Mouse (Mus musculus) Patski (cell line): Measurements from ENCODE around the gene Sfmbt1. TPM values are rescaled to one million over a fixed set of nuclear protein-coding genes. Genes with fewer than 3 reads are reported as not detected.

Experiments
- ATAC-seq: fragments of 100-300 bp; one replicate; pipeline ENCODE4 v1.8.0; 2021
- CTCF ChIA-PET: fragments of 350-600 bp; sonication (Branson Sonifier 250); formaldehyde crosslinking; loops from one replicate; lab custom pipeline; 2022; ENCODE audit warnings: inconsistent platforms; lab: Charles Lee
- POLR2A ChIA-PET: fragments of 350-600 bp; sonication (Branson Sonifier 250); formaldehyde crosslinking; loops from one replicate; lab custom pipeline; 2022; ENCODE audit warnings: antibody characterized with exemption, inconsistent platforms; lab: Charles Lee
- DNase-seq: peaks from one replicate; pipeline ENCODE4 v3.0.0-alpha.2; 2011; ENCODE audit warnings: low read depth, low spot score
- H3K27me3 ChIP-seq: fragments of 371-371 bp; one replicate; pipeline ENCODE4 v1.5.1; 2021
- CTCF ChIP-seq: fragments of 100-300 bp; IDR thresholded peaks from one replicate; pipeline ENCODE4 v1.5.1; 2021
- in situ Hi-C: fragments of 300-500 bp; cut with MboI; formaldehyde crosslinking; loops from 3 replicates; pipeline ENCODE4 v1.11.1; 2018; ENCODE audit warnings: low pct_unique_long_range_greater_than_20kb, mixed read lengths
- polyA plus RNA-seq: library from polyadenylated mRNA; unstranded; gene quantifications from one replicate; pipeline ENCODE4 v1.2.3, GENCODE M21; 2021

The Sfmbt1 gene
- polyA plus RNA-seq, 1 experiment from 2014 or later, result 14.8 TPM

- ATAC-seq (no peak), DNase-seq (no peak)
- ChIA-PET POLR2A (interaction anchor here (1.2 to 1.4 kb wide), 2 partner anchors 18 to 20 kb away, joined by 3 read pairs; no protein-coding TSS in a partner anchor), CTCF (interaction anchor here (1.0 to 1.1 kb wide), 2 partner anchors 10 to 13 kb away, joined by 3 to 4 read pairs; no protein-coding TSS in a partner anchor)
- in situ Hi-C loops, result loop anchor here (10.0 kb wide), 1 partner anchor 252 kb away; the partner anchor contains the start of gene Itih1
- H3K27me3 ChIP-seq, result no peaks in the 10 kb centered on the region
- no peak for TF ChIP-seq CTCF
Measured at GRCm38 (mm10) chr14:30692439-30692838, 22.2 kb upstream of the Sfmbt1 start.

DNA sequence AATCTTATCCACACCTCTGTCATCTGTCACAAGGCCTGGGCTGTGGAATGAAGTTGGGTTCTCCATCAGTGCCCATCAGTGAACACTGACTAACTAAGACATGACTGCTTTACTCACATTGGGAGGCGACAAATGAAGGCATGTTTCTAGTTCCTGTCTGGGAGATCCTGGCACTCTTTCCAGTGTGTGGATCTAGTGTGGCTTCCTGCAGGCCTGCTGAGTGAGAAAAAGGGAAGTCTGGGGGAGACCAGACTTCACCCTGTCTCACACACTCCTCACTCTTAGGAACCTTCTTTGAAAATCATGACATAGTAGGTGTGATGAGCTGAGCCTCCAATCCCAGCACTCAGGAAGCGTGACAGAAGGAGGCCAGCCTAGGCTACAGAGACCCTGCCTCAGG is 19.9 kb upstream of the Sfmbt1 start:
- ATAC-seq (peak; percentile 74), DNase-seq (no peak)
- TF ChIP-seq CTCF, result no peak
- ChIA-PET CTCF (interaction anchor here (1.3 to 1.5 kb wide), 2 partner anchors 8 kb away, joined by 5 read pairs; no protein-coding TSS in a partner anchor), POLR2A (no interaction called here)
- no peaks in the 10 kb centered on the region for H3K27me3 ChIP-seq
- in situ Hi-C loops, result loop anchor here (10.0 kb wide), 1 partner anchor 250 kb away; the partner anchor contains the start of gene Itih1

DNA sequence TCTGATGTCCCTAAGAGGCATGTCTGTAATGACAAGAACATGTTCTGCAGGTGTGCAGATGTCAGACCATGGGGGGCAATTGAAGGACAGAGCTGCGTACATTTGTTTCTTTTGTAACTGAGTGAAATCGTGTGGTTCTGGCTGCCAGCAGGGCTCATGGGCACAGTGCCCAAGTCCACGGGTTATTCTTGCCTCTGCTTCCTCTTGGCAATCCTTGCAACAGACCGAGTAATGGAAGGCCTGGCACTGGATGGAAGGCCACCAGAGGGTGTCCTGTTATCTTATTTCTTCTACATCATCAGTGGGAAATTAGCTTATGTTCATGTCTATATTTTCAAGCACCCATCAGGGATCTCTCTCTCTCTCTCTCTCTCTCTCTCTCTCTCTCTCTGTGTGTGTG is 19.0 kb upstream of the Sfmbt1 start:
- no peak for ATAC-seq
- TF ChIP-seq CTCF, result no peak
- CTCF ChIA-PET, result interaction anchor here (1.0 to 1.5 kb wide), 2 partner anchors 9 to 10 kb away, joined by 5 to 6 read pairs; no protein-coding TSS in a partner anchor

DNA sequence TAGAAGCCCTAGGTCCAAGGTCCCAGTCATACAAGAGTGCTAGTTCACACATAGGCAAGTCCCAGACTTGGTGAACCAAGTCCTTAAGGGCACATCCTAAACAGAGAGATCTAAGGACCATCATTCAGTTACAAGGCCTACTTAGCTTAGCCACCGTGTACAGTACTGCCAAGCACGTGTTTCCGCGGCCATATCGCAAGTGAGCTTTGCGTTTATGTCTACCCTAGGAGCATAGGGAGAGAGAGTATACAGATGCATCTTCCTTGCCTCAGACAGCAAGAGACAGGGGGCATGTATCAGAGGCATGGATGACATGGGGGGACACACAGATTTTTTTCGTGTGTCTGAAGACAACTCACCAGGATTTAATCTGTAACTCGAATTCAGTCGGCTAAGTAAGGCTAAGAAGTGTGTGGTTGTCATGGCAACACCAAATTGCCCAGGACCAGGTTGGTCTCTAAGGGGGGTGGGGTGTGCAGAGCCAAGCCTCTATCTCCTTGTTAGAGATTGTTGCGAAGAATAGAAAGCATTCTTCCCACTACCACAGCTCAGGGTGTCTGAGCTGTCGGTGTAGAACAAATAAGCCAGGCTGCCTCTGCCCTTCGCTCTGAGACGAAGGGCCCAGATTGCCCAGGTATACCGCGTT is 17.1 kb upstream of the Sfmbt1 start:
- ATAC-seq, result no peak
- ChIA-PET CTCF (no interaction called here), POLR2A (no interaction called here)
- no peak for TF ChIP-seq CTCF
- no peaks in the 10 kb centered on the region for H3K27me3 ChIP-seq
- no peak for DNase-seq
- in situ Hi-C loops, result loop anchor here (10.0 kb wide), 1 partner anchor 247 kb away; the partner anchor contains the start of gene Itih1

More for the DNA sequence above, 19.0 kb upstream of the Sfmbt1 start:
- H3K27me3 ChIP-seq, result no peaks in the 10 kb centered on the region
- no peak for DNase-seq
- POLR2A ChIA-PET, result no interaction called here
- in situ Hi-C loops, result loop anchor here (10.0 kb wide), 1 partner anchor 249 kb away; the partner anchor contains the start of gene Itih1

GRCm38 (mm10) chr14:30699656-30700055 is 15.0 kb upstream of the Sfmbt1 start:
- ChIA-PET CTCF (interaction anchor here (1.1 to 2.1 kb wide), 5 partner anchors 10 to 168 kb away, joined by 3 to 6 read pairs (median 3); partner anchors contain the start of gene Tmem110), POLR2A (no interaction called here)
- no peaks in the 10 kb centered on the region for H3K27me3 ChIP-seq
- peak; percentile 91 for TF ChIP-seq CTCF
- ATAC-seq (peak; percentile 74), DNase-seq (no peak)
- in situ Hi-C loops, result loop anchor here (10.0 kb wide), 1 partner anchor 245 kb away; the partner anchor contains the start of gene Itih1

GRCm38 (mm10) chr14:30702512-30702911 is 12.1 kb upstream of the Sfmbt1 start:
- no peak for DNase-seq
- ChIA-PET POLR2A (no interaction called here), CTCF (interaction anchor here (0.9 to 1.1 kb wide), 2 partner anchors 8 to 10 kb away, joined by 3 to 5 read pairs; no protein-coding TSS in a partner anchor)
- in situ Hi-C loops, result no loop called here
- ATAC-seq, result no peak
- no peaks in the 10 kb centered on the region for H3K27me3 ChIP-seq
- TF ChIP-seq CTCF, result no peak

GRCm38 (mm10) chr14:30703079-30703478 is 11.6 kb upstream of the Sfmbt1 start:
- ChIA-PET POLR2A (no interaction called here), CTCF (interaction anchor here (0.9 to 1.1 kb wide), 2 partner anchors 9 to 10 kb away, joined by 3 to 5 read pairs; no protein-coding TSS in a partner anchor)
- no peak for TF ChIP-seq CTCF
- no peak for DNase-seq
- no peak for ATAC-seq
- in situ Hi-C loops, result no loop called here
- H3K27me3 ChIP-seq, result no peaks in the 10 kb centered on the region

DNA sequence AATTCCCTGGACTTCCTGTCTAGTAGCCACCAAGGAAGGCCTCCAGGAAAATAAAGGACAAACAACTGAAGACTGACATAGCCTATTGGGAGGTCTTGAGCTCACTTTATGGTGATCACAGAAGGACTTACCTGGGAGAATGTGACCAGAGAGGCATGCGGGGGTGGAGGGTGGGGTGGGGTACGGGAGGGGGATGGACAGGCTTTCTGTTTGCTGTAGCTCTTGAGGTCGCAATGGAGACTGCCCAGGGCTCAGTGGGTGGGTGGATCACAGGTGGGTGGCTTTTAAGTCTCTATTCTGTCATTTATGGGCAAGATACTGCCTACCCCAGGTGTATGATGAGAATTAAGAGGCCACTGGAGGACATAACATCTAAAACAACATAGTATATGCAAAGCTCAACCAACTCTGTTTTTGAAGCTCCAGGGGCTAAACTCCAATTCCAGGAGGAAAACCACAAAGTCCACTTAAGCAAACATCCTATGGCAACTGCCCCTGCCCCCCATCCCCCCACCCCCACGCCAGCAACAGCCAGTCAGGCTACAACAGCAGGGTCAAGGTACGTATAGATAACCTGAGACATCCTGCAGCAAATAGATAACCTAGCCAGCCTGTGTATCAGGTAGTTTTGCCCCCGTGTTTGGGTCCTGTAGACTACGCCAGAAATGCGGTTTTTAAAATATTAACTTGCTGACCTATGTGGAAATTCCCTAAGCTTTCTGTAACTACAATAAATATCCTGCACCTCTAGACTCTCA is 10.4 kb upstream of the Sfmbt1 start:
- in situ Hi-C loops, result no loop called here
- no peak for ATAC-seq
- ChIA-PET POLR2A (no interaction called here), CTCF (no interaction called here)
- DNase-seq, result no peak
- no peaks in the 10 kb centered on the region for H3K27me3 ChIP-seq
- no peak for TF ChIP-seq CTCF

DNA sequence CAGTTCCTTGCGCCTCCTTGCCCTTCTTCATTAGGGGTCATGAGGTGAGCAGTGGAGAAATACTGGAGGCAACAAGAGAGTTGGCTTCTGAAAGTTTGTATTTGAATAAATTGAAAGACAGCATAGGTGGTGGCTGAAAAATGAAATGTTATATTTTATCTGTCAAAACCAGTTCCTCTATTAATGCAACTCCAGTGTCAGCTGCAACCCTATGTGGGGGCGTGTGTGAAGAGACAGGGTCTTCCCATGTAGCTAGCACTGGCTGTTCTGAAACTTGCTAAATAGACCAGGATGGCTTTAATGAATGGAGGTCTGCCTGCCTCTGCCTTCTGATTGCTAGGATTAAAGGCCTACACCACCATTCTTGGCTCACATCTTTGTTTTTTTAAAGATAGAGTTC is 2.8 kb upstream of the Sfmbt1 start:
- H3K27me3 ChIP-seq, result no peaks in the 10 kb centered on the region
- TF ChIP-seq CTCF, result no peak
- ChIA-PET CTCF (no interaction called here), POLR2A (no interaction called here)
- in situ Hi-C loops, result no loop called here
- no peak for ATAC-seq
- no peak for DNase-seq

- no peak for TF ChIP-seq CTCF
- no peak for DNase-seq
- ChIA-PET POLR2A (interaction anchor here (0.7 kb wide), 3 partner anchors 10 to 32 kb away, joined by 3 to 4 read pairs (median 3); no protein-coding TSS in a partner anchor), CTCF (no interaction called here)
- in situ Hi-C loops, result no loop called here
- no peak for ATAC-seq
- no peaks in the 10 kb centered on the region for H3K27me3 ChIP-seq
Measured at GRCm38 (mm10) chr14:30713769-30714168, 880 bp upstream of the Sfmbt1 start.
